Comparison of ENCODE assay signal across 8 mouse cellular contexts in genomic region chr2:32153041-32153790, GRCm38 (mm10). TPM values are rescaled to one million over a fixed set of nuclear protein-coding genes. Genes with fewer than 3 reads are reported as not detected.
DNase-seq lines count a peak whose midpoint lies in the region; ATAC-seq and TF ChIP-seq lines count a peak whose summit lies in the region.

No protein-coding gene starts in this region.

- no peak overlapping the region for H3ac ChIP-seq in myocyte (ENCODE audit: control insufficient read depth, insufficient read length)

- H3K27ac ChIP-seq in layer of hippocampus, adult 2 months, result peak overlapping the region; percentile 99
- H3K27ac ChIP-seq in embryonic facial prominence, embryonic 12.5 days, result peak overlapping the region; percentile 86
- H3K27ac ChIP-seq in hindbrain, embryonic 13.5 days, result peak overlapping the region; percentile 100

- 11% methylated on average over 13 of the region's 13 CpGs for WGBS in embryonic facial prominence, embryonic 12.5 days
- 3% methylated on average over 13 of the region's 13 CpGs for WGBS in hindbrain, embryonic 13.5 days

- ATAC-seq in embryonic facial prominence, embryonic 12.5 days (ENCODE audit: insufficient number of reproducible peaks, insufficient read depth, low FRiP score, low TSS enrichment), result no peak
- ATAC-seq in hindbrain, embryonic 13.5 days (ENCODE audit: low FRiP score), result no peak

- peaks cover 68% of the 10 kb centered on the region for H3K79me2 ChIP-seq in myocyte (ENCODE audit: control insufficient read depth, insufficient read depth)

- TF ChIP-seq POLR2A in myocyte (IDR thresholded peaks at IDR 0.05; ENCODE audit: insufficient read length, low read depth), result peak; percentile 36

- H3K4me2 ChIP-seq in embryonic facial prominence, embryonic 12.5 days (replicated peaks), result peak overlapping the region; percentile 94
- peak overlapping the region; percentile 100 for H3K4me2 ChIP-seq in hindbrain, embryonic 13.5 days
- H3K4me2 ChIP-seq in myocyte (ENCODE audit: low read depth), result peak overlapping the region; percentile 92

- intact Hi-C loops in left cerebral cortex, postnatal 36 days (cut with DNase I), result loop anchor here (2.0 to 5.0 kb wide), 2 partner anchors 18 to 34 kb away; no protein-coding TSS in a partner anchor

- H3K4me1 ChIP-seq in embryonic facial prominence, embryonic 12.5 days, result peaks cover 65% of the 10 kb centered on the region
- H3K4me1 ChIP-seq in hindbrain, embryonic 13.5 days (replicated peaks), result peaks cover 70% of the 10 kb centered on the region

- TF ChIP-seq CTCF in layer of hippocampus, adult 2 months (conservative IDR thresholded peaks at IDR 0.05), result no peak

- H3K9ac ChIP-seq in embryonic facial prominence, embryonic 12.5 days, result peak overlapping the region; percentile 99
- H3K9ac ChIP-seq in hindbrain, embryonic 13.5 days, result peak overlapping the region; percentile 100

- DNase-seq in layer of hippocampus, adult 2 months (ENCODE audit: low spot score in 2 of 2), result no peak
- DNase-seq in layer of hippocampus, postnatal 36 days, result no peak
- DNase-seq in liver, result peak; percentile 44
- no peak for DNase-seq in thymus, postnatal 36 days
- DNase-seq in left cerebral cortex, postnatal 36 days (ENCODE audit: low spot score in 2 of 2), result no peak

- H3K36me3 ChIP-seq in embryonic facial prominence, embryonic 12.5 days, result no peaks in the 10 kb centered on the region
- no peaks in the 10 kb centered on the region for H3K36me3 ChIP-seq in hindbrain, embryonic 13.5 days
- no peaks in the 10 kb centered on the region for H3K36me3 ChIP-seq in myocyte (ENCODE audit: control insufficient read depth, insufficient read depth)

- H3K4me3 ChIP-seq in layer of hippocampus, adult 2 months, result peak overlapping the region; percentile 85
- H3K4me3 ChIP-seq in embryonic facial prominence, embryonic 12.5 days, result peak overlapping the region; percentile 93
- peak overlapping the region; percentile 91 for H3K4me3 ChIP-seq in hindbrain, embryonic 13.5 days
- H3K4me3 ChIP-seq in myocyte, result peak overlapping the region; percentile 89

- H3K27me3 ChIP-seq in embryonic facial prominence, embryonic 12.5 days, result no peaks in the 10 kb centered on the region
- H3K27me3 ChIP-seq in hindbrain, embryonic 13.5 days, result no peaks in the 10 kb centered on the region
- no peaks in the 10 kb centered on the region for H3K27me3 ChIP-seq in myocyte (ENCODE audit: control insufficient read depth, insufficient read depth, insufficient read length)

- no peaks in the 10 kb centered on the region for H3K9me3 ChIP-seq in embryonic facial prominence, embryonic 12.5 days
- H3K9me3 ChIP-seq in hindbrain, embryonic 13.5 days, result no peaks in the 10 kb centered on the region

TF ChIP-seq in myocyte, 11 proteins besides CTCF, POLR2A, EP300 and RAD21:
- TF ChIP-seq MYOG (IDR thresholded peaks at IDR 0.05; ENCODE audit: control insufficient read depth in 1 of 3, insufficient read depth in 1 of 3, insufficient read length in 2 of 3, low read depth in 2 of 3), result no peak
- TF ChIP-seq POLR2AphosphoS2 (IDR thresholded peaks at IDR 0.05; ENCODE audit: insufficient read length, low read depth), result no peak
- TF ChIP-seq MAX (IDR thresholded peaks at IDR 0.05; ENCODE audit: low read depth), result no peak
- no peak for TF ChIP-seq USF1 (IDR thresholded peaks at IDR 0.05; ENCODE audit: low read depth)
- TF ChIP-seq SRF (IDR thresholded peaks at IDR 0.05; ENCODE audit: control insufficient read depth, insufficient read length, low read depth), result no peak
- no peak for TF ChIP-seq E2F4 (IDR thresholded peaks at IDR 0.05; ENCODE audit: insufficient read depth)
- no peak for TF ChIP-seq CEBPB (IDR thresholded peaks at IDR 0.05; ENCODE audit: insufficient read depth, poor library complexity, severe bottlenecking)
- no peak for TF ChIP-seq TCF3 (IDR thresholded peaks at IDR 0.05; ENCODE audit: insufficient read length, low read depth)
- TF ChIP-seq TCF12 (IDR thresholded peaks at IDR 0.05; ENCODE audit: insufficient read depth, poor library complexity, severe bottlenecking), result no peak
- TF ChIP-seq MYOD1 (IDR thresholded peaks at IDR 0.05; ENCODE audit: control insufficient read depth in 1 of 3, insufficient read length in 2 of 3, low read depth in 2 of 3), result no peak
- TF ChIP-seq REST (IDR thresholded peaks at IDR 0.05; ENCODE audit: insufficient read depth, insufficient read length), result no peak
TF ChIP-seq in myocyte: peak in this region for 0.

RNA-seq across cellular contexts. Expression of gene Prrc2b, which starts 2.3 kb away (rescaled TPM):
- 100 to 1,000 TPM; 288 to 305 TPM for total RNA-seq in layer of hippocampus, adult 2 months (2021)
- 100 to 1,000 TPM; 271 to 276 TPM for total RNA-seq in layer of hippocampus, postnatal 36 days (2021)
- polyA plus RNA-seq in embryonic facial prominence, embryonic 12.5 days (2016; fragmentation: Nextera tagmentation; extraction: Ambion mirVana), result 81.8 and 83.2 TPM in 2 replicates
- 65.8 and 68.8 TPM in 2 replicates for polyA plus RNA-seq in hindbrain, embryonic 13.5 days (2015; fragmentation: Nextera tagmentation; extraction: Ambion mirVana)
- polyA plus RNA-seq in myocyte (2012; fragmentation: generic; extraction: Trizol), result 76.2 TPM
- total RNA-seq in left cerebral cortex, postnatal 36 days (2021), result 100 to 1,000 TPM; 257 to 259 TPM

RNA-seq across cellular contexts. Expression of gene Plpp7, which starts 57.9 kb away (rescaled TPM):
- total RNA-seq in layer of hippocampus, adult 2 months (2021), result 10 to 100 TPM; 20.2 to 21.8 TPM
- 10 to 100 TPM; 23.2 to 24.9 TPM for total RNA-seq in layer of hippocampus, postnatal 36 days (2021)
- 7.0 and 7.3 TPM in 2 replicates for polyA plus RNA-seq in embryonic facial prominence, embryonic 12.5 days (2016; fragmentation: Nextera tagmentation; extraction: Ambion mirVana)
- 21.6 and 21.7 TPM in 2 replicates for polyA plus RNA-seq in hindbrain, embryonic 13.5 days (2015; fragmentation: Nextera tagmentation; extraction: Ambion mirVana)
- 60.6 TPM for polyA plus RNA-seq in myocyte (2012; fragmentation: generic; extraction: Trizol)
- total RNA-seq in left cerebral cortex, postnatal 36 days (2021), result 10 to 100 TPM; 27.3 to 33.7 TPM
